Mouse (Mus musculus) olfactory bulb, adult 2 months (tissue): Measurements from ENCODE around the gene Kxd1.

Experiments used
- CTCF ChIP-seq: fragments of 200-500 bp; IDR thresholded peaks from 2 replicates; pipeline ENCODE4 v1.5.1; 2012; ENCODE audit warnings: low read depth, mild to moderate bottlenecking, low read length, moderate library complexity; ENCODE audit not compliant: insufficient read depth
- POLR2A ChIP-seq: fragments of 200-500 bp; IDR thresholded peaks from 2 replicates; pipeline ENCODE4 v1.6.1; 2012; ENCODE audit warnings: mild to moderate bottlenecking, low read depth, low read length, moderate library complexity; ENCODE audit not compliant: insufficient read depth

- TF ChIP-seq CTCF (no peak), POLR2A (no peak)
These were observed 61.0 kb downstream of the Kxd1 start for GRCm38 (mm10) chr8:70466771-70467170.
